Mouse (Mus musculus) liver, embryonic 11.5 days (tissue): Measurements from ENCODE around the gene Mest. TPM values are rescaled to one million over a fixed set of nuclear protein-coding genes. Genes with fewer than 3 reads are reported as not detected.

Source experiments
- ATAC-seq: fragments of 200-750 bp; cut with Nextera tagmentation; replicated peaks from 2 replicates; pipeline ENCODE4 v1.8.0; 2017; ENCODE audit warnings: moderate number of reproducible peaks, mild to moderate bottlenecking, moderate TSS enrichment, moderate library complexity; ENCODE audit not compliant: low FRiP score
- DNase-seq: peaks from one replicate; pipeline ENCODE4 v3.0.0-alpha.2; 2017; ENCODE audit warnings: low spot score
- H3K27ac ChIP-seq: fragments of 300-500 bp; sonication (generic); 2 replicates; pipeline ENCODE4 v1.5.1; 2014; ENCODE audit warnings: mild to moderate bottlenecking, low read depth, low read length, control low read depth
- H3K27me3 ChIP-seq: fragments of 300-500 bp; sonication (generic); replicated peaks from 2 replicates; pipeline ENCODE4 v1.6.1; 2014; ENCODE audit warnings: low read length, mixed read lengths; ENCODE audit not compliant: control insufficient read depth, insufficient read depth
- H3K36me3 ChIP-seq: fragments of 300-500 bp; sonication (generic); 2 replicates; pipeline ENCODE4 v1.6.1; 2014; ENCODE audit warnings: mild to moderate bottlenecking, low read length, moderate library complexity, mixed read lengths; ENCODE audit not compliant: control insufficient read depth, insufficient read depth
- H3K4me1 ChIP-seq: fragments of 300-500 bp; sonication (generic); replicated peaks from 2 replicates; pipeline ENCODE4 v1.6.1; 2014; ENCODE audit warnings: low read length, mixed read lengths; ENCODE audit not compliant: control insufficient read depth, insufficient read depth
- H3K4me2 ChIP-seq: fragments of 300-500 bp; sonication (generic); 2 replicates; pipeline ENCODE4 v1.6.1; 2014; ENCODE audit warnings: mild to moderate bottlenecking, control low read depth, moderate library complexity
- H3K4me3 ChIP-seq: fragments of 300-500 bp; sonication (generic); 2 replicates; pipeline ENCODE4 v1.5.1; 2014; ENCODE audit warnings: low read depth, low read length, control low read depth
- H3K9ac ChIP-seq: fragments of 300-500 bp; sonication (generic); 2 replicates; pipeline ENCODE4 v1.6.1; 2014; ENCODE audit warnings: low read depth, low read length, control low read depth
- H3K9me3 ChIP-seq: fragments of 300-500 bp; sonication (generic); 2 replicates; pipeline ENCODE4 v1.6.1; 2016; ENCODE audit warnings: low read length, inconsistent platforms, mixed read lengths; ENCODE audit not compliant: control insufficient read depth
- WGBS: fragments of 180-500 bp; shearing (Covaris S2); extraction: QIAGEN DNeasy Blood & Tissue Kit; methylation state at CpG from one replicate; pipeline ENCODE4 v1.1.7; 2014; 5-methylcytosine and 5-hydroxymethylcytosine counted together
- polyA plus RNA-seq: library from polyadenylated mRNA; unstranded; fragments of >200 nt; fragmentation: Nextera tagmentation; extraction: Ambion mirVana; gene quantifications from 2 replicates; pipeline ENCODE4 v1.2.1, GENCODE M21; 2014

Mest gene
- polyA plus RNA-seq, 1 experiment from 2014 or later: 800 TPM

- 46% methylated on average over 20 of the region's 20 CpGs for WGBS
- DNase-seq: no peak
- peaks cover 25% of the 10 kb centered on the region for H3K9me3 ChIP-seq
Measured at GRCm38 (mm10) chr6:30738464-30739006, 15.2 kb downstream of the Mest start.

GRCm38 (mm10) chr6:30739177-30739747 is 15.9 kb downstream of the Mest start:
- peak overlapping the region; percentile 66 for H3K27ac ChIP-seq

More at GRCm38 (mm10) chr6:30738464-30739006, 15.2 kb downstream of the Mest start:
- Histone ChIP-seq H3K27me3 (peaks cover 44% of the 10 kb centered on the region), H3K4me3 (peak overlapping the region; percentile 52), H3K4me2 (peak overlapping the region; percentile 64), H3K27ac (peak overlapping the region; percentile 66), H3K4me1 (no peaks in the 10 kb centered on the region), H3K9ac (peak overlapping the region; percentile 57), H3K36me3 (peaks cover 6% of the 10 kb centered on the region; the same call in 1 of the 2 replicates)
- ATAC-seq: no peak

GRCm38 (mm10) chr6:30744846-30745245 is 21.5 kb downstream of the Mest start:
- 85% methylated on average over 10 of the region's 10 CpGs for WGBS
- ATAC-seq: no peak
- Histone ChIP-seq H3K4me2 (no peak overlapping the region), H3K27ac (no peak overlapping the region), H3K4me1 (no peaks in the 10 kb centered on the region; the same call in 1 of the 2 replicates), H3K27me3 (no peaks in the 10 kb centered on the region), H3K4me3 (no peak overlapping the region), H3K36me3 (peaks cover 19% of the 10 kb centered on the region), H3K9me3 (no peaks in the 10 kb centered on the region), H3K9ac (no peak overlapping the region)
- DNase-seq: no peak

More at GRCm38 (mm10) chr6:30739177-30739747, 15.9 kb downstream of the Mest start:
- ATAC-seq (no peak), DNase-seq (no peak)
- Histone ChIP-seq H3K27me3 (peaks cover 39% of the 10 kb centered on the region), H3K9ac (peak overlapping the region; percentile 25; the same call in 1 of the 2 replicates), H3K36me3 (peaks cover 13% of the 10 kb centered on the region), H3K4me2 (peak overlapping the region; percentile 32), H3K4me1 (no peaks in the 10 kb centered on the region), H3K9me3 (peaks cover 25% of the 10 kb centered on the region), H3K4me3 (peak overlapping the region; percentile 52)
- WGBS: 46% methylated on average over 10 of the region's 10 CpGs

GRCm38 (mm10) chr6:30745591-30745990 is 22.2 kb downstream of the Mest start:
- H3K9me3 ChIP-seq: no peaks in the 10 kb centered on the region
- DNase-seq: no peak
- no peak overlapping the region for H3K27ac ChIP-seq
- no peaks in the 10 kb centered on the region; the same call in 1 of the 2 replicates for H3K4me1 ChIP-seq
- WGBS: 62% methylated on average over 7 of the region's 7 CpGs
- H3K4me2 ChIP-seq: no peak overlapping the region
- H3K9ac ChIP-seq: no peak overlapping the region
- H3K36me3 ChIP-seq: peaks cover 19% of the 10 kb centered on the region
- no peaks in the 10 kb centered on the region for H3K27me3 ChIP-seq
- H3K4me3 ChIP-seq: no peak overlapping the region
- no peak for ATAC-seq

- DNase-seq (no peak), ATAC-seq (no peak)
- peaks cover 14% of the 10 kb centered on the region for H3K36me3 ChIP-seq
- H3K4me1 ChIP-seq: no peaks in the 10 kb centered on the region; the same call in 1 of the 2 replicates
- H3K27ac ChIP-seq: no peak overlapping the region
- no peak overlapping the region for H3K4me2 ChIP-seq
- H3K9ac ChIP-seq: no peak overlapping the region
- no peaks in the 10 kb centered on the region for H3K27me3 ChIP-seq
- 86% methylated on average over 7 of the region's 7 CpGs for WGBS
- no peak overlapping the region for H3K4me3 ChIP-seq
- H3K9me3 ChIP-seq: no peaks in the 10 kb centered on the region
Measured at GRCm38 (mm10) chr6:30747631-30748357, 24.4 kb downstream of the Mest start.

GRCm38 (mm10) chr6:30748358-30748910 is 25.1 kb downstream of the Mest start:
- DNase-seq (no peak), ATAC-seq (no peak)
- no peak overlapping the region for H3K4me2 ChIP-seq
- no peak overlapping the region for H3K27ac ChIP-seq
- H3K27me3 ChIP-seq: no peaks in the 10 kb centered on the region
- 85% methylated on average over 6 of the region's 6 CpGs for WGBS
- H3K9me3 ChIP-seq: no peaks in the 10 kb centered on the region
- H3K4me1 ChIP-seq: no peaks in the 10 kb centered on the region; the same call in 1 of the 2 replicates
- H3K4me3 ChIP-seq: no peak overlapping the region
- H3K9ac ChIP-seq: no peak overlapping the region
- peaks cover 13% of the 10 kb centered on the region for H3K36me3 ChIP-seq

- 58% methylated on average over 2 of the region's 2 CpGs for WGBS
- Histone ChIP-seq H3K4me3 (no peak overlapping the region), H3K4me1 (no peaks in the 10 kb centered on the region; the same call in 1 of the 2 replicates), H3K4me2 (no peak overlapping the region), H3K36me3 (peaks cover 7% of the 10 kb centered on the region), H3K27ac (no peak overlapping the region), H3K27me3 (no peaks in the 10 kb centered on the region), H3K9ac (no peak overlapping the region), H3K9me3 (no peaks in the 10 kb centered on the region)
- ATAC-seq: no peak
- no peak for DNase-seq
Measured at GRCm38 (mm10) chr6:30749042-30749689, 25.8 kb downstream of the Mest start.

GRCm38 (mm10) chr6:30749892-30750291 is 26.5 kb downstream of the Mest start:
- DNase-seq: no peak
- Histone ChIP-seq H3K4me2 (no peak overlapping the region), H3K4me1 (no peaks in the 10 kb centered on the region; the same call in 1 of the 2 replicates), H3K27me3 (no peaks in the 10 kb centered on the region), H3K9me3 (no peaks in the 10 kb centered on the region), H3K27ac (no peak overlapping the region), H3K4me3 (no peak overlapping the region), H3K9ac (no peak overlapping the region), H3K36me3 (peaks cover 7% of the 10 kb centered on the region; the same call in 1 of the 2 replicates)
- ATAC-seq: no peak; the same call in 1 of the 2 replicates
- 72% methylated on average over 1 of the region's 1 CpGs for WGBS
